Mouse (Mus musculus) adrenal gland, postnatal 14 days (tissue): ENCODE measurements around the gene Capn1. TPM values are rescaled to one million over a fixed set of nuclear protein-coding genes. Genes with fewer than 3 reads are reported as not detected.

ENCODE experiments used
- DNase-seq: peaks from one replicate; pipeline ENCODE4 v3.0.0; 2021; ENCODE audit warnings: mixed read lengths
- microRNA-seq, 2 experiments: library from miRNA; unstranded; fragments of <30 nt; microRNA quantifications; one replicate each; pipeline ENCODE4 v1.2.0; 2021
- total RNA-seq: library from RNA; stranded (reverse); gene quantifications from 2 replicates; pipeline ENCODE4 v1.2.3, GENCODE M21; 2021

The Capn1 gene
- total RNA-seq, 1 experiment from 2014 or later: 28.5 TPM

DNA sequence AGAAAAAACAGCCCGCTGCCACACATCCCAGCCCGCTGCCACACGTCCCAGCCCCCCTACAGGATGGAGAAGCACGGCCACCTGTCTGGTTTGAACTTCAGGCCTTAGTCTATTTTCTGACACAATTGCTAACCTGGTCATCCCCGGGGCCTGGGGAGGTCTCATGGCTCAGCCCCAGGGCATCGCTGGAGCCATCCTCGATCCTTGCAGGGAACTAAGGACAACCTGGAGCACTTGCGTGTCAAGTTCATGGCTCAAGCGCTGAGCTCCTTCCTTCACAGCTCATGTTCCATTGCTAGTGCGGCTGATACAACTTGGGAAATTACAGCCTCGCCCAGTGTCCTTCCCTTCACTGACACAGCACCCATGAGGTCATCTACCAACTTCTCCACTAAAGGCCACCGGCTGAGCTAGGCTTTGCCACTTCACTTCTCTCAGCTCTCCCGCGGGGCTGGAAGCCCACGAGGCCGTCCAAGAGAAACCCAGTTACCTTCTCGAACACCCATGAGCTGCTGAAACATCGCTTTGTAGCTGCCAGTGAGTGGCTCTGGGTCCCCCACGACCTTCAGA lies 62.4 kb downstream of the Capn1 start:
- DNase-seq: peak; percentile 60

DNA sequence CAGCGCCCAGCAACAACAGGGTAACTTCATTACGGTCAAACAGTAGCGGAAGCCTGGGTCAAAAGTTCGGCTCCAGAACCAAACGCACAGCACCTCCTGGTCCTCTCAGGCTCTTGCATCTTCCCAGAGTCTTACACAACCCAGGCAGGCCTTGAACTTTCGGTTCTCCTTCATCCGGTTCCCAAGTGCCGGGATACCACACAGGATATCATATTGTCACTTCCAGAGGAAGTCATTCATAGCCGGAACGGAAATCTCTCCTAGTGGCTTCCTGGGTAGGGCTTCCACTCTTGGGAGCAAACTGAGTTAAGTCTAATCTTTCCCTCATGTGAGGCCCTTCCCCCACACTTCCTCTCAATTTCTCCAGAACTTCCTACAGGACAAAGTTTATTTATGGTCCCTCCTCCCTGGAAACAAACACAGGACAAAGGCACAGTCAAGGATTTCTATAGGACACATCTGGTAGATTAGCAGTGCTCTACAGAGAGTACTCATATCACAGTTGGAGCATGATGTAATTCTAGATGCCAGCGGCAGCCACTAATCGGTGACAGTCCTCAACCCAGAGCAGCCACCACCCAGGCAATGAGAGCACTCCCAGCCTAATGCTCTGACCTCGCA lies 63.5 kb downstream of the Capn1 start:
- DNase-seq: peak; percentile 79

GRCm38 (mm10) chr19:5951631-5952030 lies 64.1 kb downstream of the Capn1 start:
- no peak for DNase-seq

DNA sequence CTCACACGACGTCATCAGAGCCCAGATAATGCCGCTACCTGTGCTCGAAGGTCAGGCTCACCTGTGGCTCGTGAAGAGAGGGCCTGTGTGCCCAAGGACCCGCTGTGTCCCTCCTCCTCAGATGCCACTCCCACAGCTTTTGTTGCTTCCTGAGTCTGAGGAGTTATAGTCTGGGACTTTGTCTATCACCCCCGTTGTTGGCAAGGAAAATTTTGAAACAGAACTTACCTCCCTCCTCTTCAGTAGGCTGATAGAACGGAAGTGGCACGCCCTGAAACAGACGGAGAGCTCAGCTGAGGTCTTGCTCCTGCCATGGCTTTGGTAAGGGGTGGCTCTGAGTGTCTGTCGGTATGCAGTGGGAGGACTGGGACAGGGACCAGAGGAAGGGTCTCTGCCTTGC lies 65.5 kb downstream of the Capn1 start:
- no peak for DNase-seq

DNA sequence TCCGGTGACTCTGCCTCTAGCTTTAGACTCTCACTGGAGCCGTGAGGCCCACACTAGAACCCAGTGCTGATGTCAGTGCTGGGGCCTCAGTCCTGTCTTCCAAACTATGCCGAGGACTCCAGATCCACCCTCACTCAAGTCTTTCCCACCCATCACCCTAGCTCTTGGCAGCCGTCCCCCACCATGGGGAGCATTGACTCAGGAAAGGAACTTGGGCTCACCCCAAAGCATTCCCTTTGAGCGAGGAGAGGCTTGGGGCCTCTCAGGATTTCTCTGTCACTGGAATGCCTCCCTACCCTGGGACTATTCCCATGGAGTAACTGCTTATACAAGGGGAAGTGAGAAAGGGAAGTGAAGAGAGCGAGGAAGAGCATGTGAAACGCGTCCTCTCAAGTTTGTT lies 69.8 kb downstream of the Capn1 start:
- no peak for DNase-seq

DNA sequence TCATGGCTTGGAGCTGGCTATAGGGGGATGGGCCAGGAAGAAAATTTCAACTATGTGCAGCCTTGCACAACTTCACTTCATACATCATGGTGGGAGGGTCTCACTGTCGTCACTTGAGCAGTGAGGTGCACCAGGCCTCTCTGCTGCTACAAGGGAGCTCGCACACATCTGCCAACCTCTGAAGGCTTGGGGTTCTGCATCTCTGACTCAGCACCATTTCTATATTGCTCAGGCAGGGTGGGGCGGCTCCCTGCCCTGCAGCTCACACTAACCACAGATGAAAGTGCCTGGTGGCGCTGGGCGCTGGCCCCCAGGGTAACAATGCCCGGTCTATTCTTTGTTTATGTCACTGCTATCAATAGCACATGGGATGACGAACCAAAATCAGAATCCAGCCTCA lies 70.7 kb downstream of the Capn1 start:
- no peak for DNase-seq

DNA sequence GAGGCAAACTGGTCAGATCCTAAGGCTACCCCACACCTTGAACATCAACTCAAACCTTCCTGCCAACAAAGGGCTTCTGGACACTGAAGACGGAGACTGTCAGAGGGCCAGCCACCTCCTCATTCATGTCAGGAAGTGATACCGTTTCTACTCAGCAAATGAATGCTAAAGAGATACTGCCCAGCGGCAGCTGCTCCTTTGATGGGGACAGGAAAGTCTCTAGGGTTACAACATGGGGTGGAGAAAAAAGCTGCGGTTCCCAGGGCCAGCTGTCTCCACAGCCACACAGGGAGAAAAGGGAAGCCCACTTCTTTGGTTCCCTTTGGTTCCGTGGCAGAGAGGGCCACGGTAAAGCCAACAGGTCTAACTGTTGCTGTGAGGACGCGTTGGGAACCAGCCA lies 71.6 kb downstream of the Capn1 start:
- DNase-seq: no peak

GRCm38 (mm10) chr19:5943404-5943803 lies 72.3 kb downstream of the Capn1 start:
- no peak for DNase-seq

GRCm38 (mm10) chr19:5942581-5942980 lies 73.1 kb downstream of the Capn1 start:
- no peak for DNase-seq

- peak; percentile 71 for DNase-seq
Observed at GRCm38 (mm10) chr19:5940656-5941055, 75.0 kb downstream of the Capn1 start.

DNA sequence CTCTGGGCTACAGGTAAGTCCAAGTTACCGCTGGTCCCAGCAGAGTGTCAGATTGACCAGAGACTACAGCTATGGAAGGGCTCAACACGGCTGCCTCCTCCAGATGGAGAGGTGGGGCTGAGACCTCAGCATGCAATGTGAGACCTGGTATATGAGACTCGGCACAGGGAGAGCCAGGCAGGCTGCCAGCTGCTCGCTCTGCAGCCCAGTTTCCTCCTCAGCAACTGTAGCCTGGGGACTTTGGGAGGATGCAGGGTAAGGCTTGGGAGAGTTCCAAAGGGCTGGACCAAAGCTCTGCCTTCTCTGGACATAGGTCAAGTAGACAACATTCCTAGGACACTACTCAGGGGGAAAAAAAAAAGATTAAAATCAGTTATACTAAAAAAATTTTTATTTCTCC lies 75.5 kb downstream of the Capn1 start:
- peak; percentile 85 for DNase-seq

DNA sequence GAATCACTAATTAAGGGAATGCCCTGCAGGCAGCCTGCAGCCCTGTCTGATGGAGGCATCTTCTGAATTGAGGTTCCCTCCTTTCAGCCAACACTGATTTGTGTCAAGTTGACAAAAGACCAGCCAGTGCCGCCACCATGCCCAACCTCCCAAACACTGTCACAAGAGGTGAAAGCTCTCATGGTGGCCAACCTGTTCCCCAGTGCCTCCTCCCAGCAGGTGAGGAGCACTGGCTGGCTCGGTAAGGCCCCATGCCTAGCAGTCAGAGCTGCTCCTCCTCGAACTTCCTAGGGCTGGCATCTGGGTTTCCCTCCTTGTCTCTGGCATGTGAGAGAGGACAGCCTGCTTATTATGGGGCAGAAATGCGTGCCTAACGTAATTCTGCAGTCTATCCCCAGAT lies 76.0 kb downstream of the Capn1 start:
- no peak for DNase-seq

Small RNA genes within 50 kb of the gene (microRNA-seq; reads per million reads assigned to microRNA genes)
- 0.43 to 0.76 reads per million in 2 experiments for gene Mir6988

Other genes with a start within 250 kb of the Capn1 start
- 87.4 and 92.1 TPM in 2 replicates for gene Scyl1, start 244.5 kb downstream of the Capn1 start, total RNA-seq
- 26.0 and 34.5 TPM in 2 replicates for gene Frmd8, start 140.6 kb downstream of the Capn1 start, total RNA-seq
- 14.7 and 16.5 TPM in 2 replicates for gene Slc25a45, start 138.1 kb downstream of the Capn1 start, total RNA-seq
- gene Tigd3, start 121.7 kb downstream of the Capn1 start, total RNA-seq: 1.4 and 1.7 TPM in 2 replicates
- gene Dpf2, start 102.9 kb downstream of the Capn1 start, total RNA-seq: 118 and 119 TPM in 2 replicates
- gene Cdc42ep2, start 91.1 kb downstream of the Capn1 start, total RNA-seq: 9.6 and 9.7 TPM in 2 replicates
- 24.6 and 28.4 TPM in 2 replicates for gene Pola2, start 51.7 kb downstream of the Capn1 start, total RNA-seq
- not detected in 2 replicates for gene Slc22a20, start 29.8 kb downstream of the Capn1 start, total RNA-seq
- gene Syvn1, start 30.7 kb upstream of the Capn1 start, total RNA-seq: 53.2 and 54.8 TPM in 2 replicates
- 59.7 and 68.2 TPM in 2 replicates for gene Mrpl49, start 41.9 kb upstream of the Capn1 start, total RNA-seq
- gene Fau, start 41.9 kb upstream of the Capn1 start, total RNA-seq: 956 and 1,133 TPM in 2 replicates
- gene Znhit2, start 45.3 kb upstream of the Capn1 start, total RNA-seq: 24.9 and 25.3 TPM in 2 replicates
- 9.5 and 19.3 TPM in 2 replicates for gene Tm7sf2, start 52.5 kb upstream of the Capn1 start, total RNA-seq
- 44.9 and 47.9 TPM in 2 replicates for gene Vps51, start 61.3 kb upstream of the Capn1 start, total RNA-seq
- not detected in 2 replicates for gene Tmem262, start 64.1 kb upstream of the Capn1 start, total RNA-seq
- gene Gm28374, start 66.4 kb upstream of the Capn1 start, total RNA-seq: not detected in 2 replicates
- 31.0 and 33.5 TPM in 2 replicates for gene Zfpl1, start 69.1 kb upstream of the Capn1 start, total RNA-seq
- gene Cdca5, start 69.1 kb upstream of the Capn1 start, total RNA-seq: 5.5 and 5.7 TPM in 2 replicates
- gene AC131692.1, start 78.5 kb upstream of the Capn1 start, total RNA-seq: 0.56 and 0.60 TPM in 2 replicates
- 0.33 TPM in 1 of 2 replicates, not detected in the other for gene Naaladl1, start 89.9 kb upstream of the Capn1 start, total RNA-seq
- gene Sac3d1, start 102.8 kb upstream of the Capn1 start, total RNA-seq: 12.9 and 15.4 TPM in 2 replicates
- gene Snx15, start 112.4 kb upstream of the Capn1 start, total RNA-seq: 21.7 and 23.6 TPM in 2 replicates
- 0.52 and 1.5 TPM in 2 replicates for gene Batf2, start 125.1 kb upstream of the Capn1 start, total RNA-seq
- gene Arl2, start 125.7 kb upstream of the Capn1 start, total RNA-seq: 61.2 and 61.5 TPM in 2 replicates
- gene Majin, start 168.5 kb upstream of the Capn1 start, total RNA-seq: 1.0 and 1.2 TPM in 2 replicates
- 19.6 and 20.2 TPM in 2 replicates for gene Gpha2, start 210.5 kb upstream of the Capn1 start, total RNA-seq
- 64.8 and 67.0 TPM in 2 replicates for gene Ppp2r5b, start 220.0 kb upstream of the Capn1 start, total RNA-seq
- 27.5 and 30.6 TPM in 2 replicates for gene Atg2a, start 225.8 kb upstream of the Capn1 start, total RNA-seq